Mouse (Mus musculus): ENCODE data around the gene Nox1.

The Nox1 gene

DNA sequence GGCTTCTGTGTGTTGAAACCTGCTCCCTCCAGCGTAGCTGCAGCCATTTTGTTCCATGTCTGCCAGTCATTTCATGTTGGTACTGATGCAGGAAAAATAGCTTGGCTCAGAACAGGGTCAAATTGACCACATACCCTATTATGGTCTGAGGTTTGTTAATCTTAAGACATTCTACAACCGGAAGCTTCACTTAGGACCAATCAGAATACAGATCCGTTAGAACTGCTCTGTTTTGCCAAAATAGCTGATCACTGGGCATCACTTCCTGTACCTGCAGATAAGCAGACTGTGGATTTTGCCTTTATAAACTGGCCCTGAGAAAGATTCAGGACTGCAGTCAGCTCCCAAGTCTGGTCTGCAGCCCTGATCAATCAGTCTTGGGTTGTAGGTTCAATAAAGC is 93.2 kb downstream of the Nox1 start:
- DNase-seq (ENCODE audit: low spot score in 2 of 2): no peak

DNA sequence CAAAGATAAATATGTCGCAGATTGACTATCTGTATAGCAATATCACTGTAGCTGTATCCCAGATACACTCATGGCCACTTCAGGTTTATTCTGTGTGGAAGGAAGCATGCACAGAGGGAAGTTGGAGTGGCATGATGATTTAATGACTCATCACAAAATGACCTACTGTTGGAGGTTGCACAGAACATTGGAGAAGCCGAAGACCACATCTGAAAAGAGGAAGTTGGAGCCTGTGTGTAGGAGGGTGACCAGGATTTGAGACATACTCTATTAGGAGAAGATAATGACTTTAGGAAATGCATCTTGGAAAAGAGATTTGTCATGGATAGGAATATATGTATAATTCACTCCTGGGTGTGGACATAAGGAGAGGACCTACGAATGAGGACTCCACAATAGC is 105.3 kb downstream of the Nox1 start:
- no peak for DNase-seq (ENCODE audit: low spot score in 2 of 2)

DNA sequence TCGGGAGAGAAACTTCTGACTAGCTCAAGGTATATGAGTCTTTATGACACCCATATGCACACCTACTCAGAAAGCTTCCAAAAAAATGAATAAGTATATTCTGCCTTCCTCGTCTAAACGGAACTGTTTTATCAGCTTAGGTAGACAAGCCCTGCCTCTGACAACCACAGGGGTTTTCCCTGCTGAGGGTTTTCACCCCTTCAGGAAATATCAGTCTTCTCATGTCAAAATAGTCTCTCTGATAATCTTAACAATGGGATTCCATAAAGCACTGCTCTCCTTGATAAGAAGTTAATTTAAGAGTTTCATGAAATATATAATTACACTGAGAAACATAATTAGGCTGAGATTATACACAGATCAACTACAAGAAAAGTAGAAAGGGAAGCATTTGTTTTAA is 110.0 kb downstream of the Nox1 start:
- DNase-seq (ENCODE audit: low spot score in 2 of 2): no peak

DNA sequence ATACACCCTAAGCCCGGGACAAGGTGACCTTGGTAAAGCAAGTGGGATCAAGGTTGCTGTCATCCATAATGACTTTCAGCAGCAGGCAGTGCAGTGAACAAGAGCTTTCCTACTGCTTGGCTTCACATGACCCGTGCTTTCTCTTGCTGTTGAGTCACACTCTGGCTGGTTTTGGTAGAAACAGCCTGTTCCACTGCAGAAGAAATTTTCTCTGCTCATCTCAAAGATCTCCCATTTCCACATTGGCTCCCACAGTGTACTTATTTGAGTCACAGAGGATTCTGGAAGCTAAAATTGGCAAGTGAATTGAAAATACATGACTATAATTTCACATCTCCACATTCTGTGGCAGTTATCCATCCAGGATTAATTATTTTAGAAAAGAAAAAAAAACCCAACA is 119.1 kb downstream of the Nox1 start:
- DNase-seq (ENCODE audit: low spot score in 2 of 2): no peak

DNA sequence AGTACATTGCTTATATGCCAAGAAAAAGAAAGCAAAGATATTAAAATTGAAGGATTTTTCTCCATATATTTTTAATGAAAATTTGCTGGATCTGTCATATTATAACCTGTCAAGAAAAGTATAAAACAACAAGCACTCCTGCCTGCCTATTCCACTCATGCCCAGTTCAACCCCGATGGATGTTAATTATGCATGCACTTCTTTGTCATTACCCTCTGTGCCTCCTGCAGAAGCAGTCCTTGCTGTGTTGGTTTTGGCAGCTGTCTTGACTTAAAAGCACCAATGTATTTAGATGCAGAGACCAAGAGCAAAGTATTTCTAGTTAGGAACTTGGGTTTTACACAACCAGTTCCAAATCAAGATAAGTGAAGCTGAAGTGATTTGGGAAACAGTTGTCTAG is 136.3 kb downstream of the Nox1 start:
- no peak for DNase-seq (ENCODE audit: low spot score in 2 of 2)

DNA sequence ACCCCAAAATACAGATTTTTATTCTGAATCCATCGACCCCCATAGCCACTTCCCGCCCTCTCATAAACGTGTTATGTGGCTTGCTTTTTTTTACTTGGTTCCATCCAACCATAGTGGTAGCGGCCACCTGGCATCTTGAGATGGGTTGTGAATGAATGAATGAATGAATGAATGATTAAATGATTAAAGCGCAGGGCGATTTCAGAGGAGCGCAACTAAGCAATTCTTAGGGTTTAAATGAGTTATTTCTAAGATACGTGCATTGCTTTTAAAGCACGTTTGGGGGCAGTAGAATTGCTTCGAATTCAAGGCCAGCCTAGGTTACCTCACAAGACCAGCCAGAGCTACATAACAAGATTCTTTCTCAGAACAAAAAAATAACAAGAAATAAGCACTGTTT is 162.0 kb downstream of the Nox1 start:
- DNase-seq (ENCODE audit: low spot score in 2 of 2): no peak

DNA sequence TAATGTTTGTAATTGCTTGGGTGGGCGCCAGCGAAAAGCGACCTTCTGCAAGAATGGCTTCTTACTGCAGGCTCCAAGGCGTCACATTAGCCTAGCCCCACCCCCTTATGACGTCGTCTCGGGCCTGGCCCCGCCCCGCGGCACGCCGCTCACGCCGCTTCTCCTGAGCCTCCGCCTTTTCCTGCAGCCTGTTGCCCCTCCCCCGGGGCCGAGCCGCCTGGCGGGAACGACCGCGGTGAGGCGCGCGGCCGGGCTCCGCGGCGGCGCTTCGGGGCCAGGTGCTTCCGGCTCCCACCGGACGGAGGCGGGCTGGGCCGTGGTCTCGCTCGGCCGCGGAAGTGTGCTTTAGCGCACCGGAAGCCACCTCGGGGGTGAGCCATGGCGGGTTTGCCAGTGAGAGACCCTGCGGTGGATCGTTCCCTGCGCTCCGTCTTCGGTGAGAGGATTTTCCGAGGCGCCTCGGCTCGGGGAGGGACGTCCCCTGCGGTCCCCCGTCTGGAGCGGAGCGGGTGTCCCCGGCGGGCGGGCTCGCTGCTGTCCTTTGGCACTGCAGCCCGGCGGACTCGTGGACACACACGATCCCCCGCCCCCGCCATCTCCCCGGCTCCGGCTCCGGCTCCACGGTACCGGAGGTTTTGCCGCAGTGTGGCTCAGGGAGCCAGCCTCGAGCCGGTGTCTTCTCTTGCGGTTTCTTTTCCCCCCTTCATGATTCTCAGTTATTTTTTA is 162.6 kb downstream of the Nox1 start, which contains the start of gene Cstf2:
Cstf2 (plus strand) TSS at position 201 of the 726 bp plus-strand sequence.
- DNase-seq (ENCODE audit: low spot score in 2 of 2): peak; percentile 93 to 95

DNA sequence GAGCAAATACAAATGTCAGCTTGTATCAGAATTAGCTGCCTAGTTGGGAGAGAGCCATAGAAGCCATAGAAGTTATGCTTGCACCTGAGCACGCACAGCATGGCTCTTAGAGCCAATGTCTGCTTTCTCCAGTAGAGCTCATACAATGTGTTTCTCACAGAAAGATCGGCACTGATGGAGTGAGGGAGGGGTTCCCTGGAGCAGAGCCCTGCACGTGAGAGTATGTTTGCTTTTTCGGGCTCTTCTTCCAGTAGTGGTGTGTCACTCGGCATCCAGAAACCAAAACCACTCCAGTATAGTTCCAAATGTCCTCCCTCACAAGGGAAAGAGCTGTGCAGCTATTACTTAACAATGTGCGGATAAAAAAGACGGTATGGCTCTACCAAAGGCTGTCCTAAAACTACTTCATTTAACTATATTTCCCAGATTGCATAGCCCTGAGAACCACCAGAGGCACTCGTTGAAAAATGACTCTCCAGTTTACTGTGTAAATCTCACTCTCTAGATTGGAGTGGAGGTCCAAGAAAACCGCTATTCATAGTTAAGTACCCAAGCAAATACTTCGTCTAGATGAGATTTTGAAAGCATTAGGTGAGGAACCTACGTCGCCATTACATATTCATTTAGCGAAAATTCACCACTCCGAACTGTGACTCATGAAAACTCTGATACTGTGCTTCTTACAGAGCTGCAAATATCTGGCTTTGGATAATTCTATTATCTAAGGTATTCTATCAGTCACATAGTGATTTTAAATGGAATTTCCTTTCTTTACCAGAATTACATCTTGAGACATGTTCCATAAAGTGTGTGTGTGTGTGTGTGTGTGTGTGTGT is 163.5 kb downstream of the Nox1 start:
- peak in 1 of 2 experiments; percentile 11 for DNase-seq (ENCODE audit: low spot score in 2 of 2)

DNA sequence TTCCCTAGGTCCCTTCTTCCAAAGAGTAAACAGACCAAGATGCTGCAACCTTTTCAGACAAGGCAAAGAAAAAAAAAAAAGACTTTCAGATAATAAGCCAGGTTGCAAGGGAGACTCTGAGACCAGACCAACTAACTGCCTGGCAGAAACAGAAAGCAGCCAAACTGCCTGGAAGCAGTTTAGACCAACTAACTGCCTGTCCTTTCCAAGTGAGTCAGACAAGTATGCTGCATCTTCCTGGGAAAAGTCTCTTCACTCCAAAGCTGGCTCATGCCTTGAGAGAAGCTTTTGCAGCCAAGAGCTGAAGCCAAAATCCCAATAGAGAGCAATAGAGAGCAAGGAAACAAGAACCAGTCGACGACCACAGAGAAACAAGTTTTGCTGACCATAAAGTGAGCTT is 164.9 kb downstream of the Nox1 start:
- no peak for DNase-seq (ENCODE audit: low spot score in 2 of 2)

DNA sequence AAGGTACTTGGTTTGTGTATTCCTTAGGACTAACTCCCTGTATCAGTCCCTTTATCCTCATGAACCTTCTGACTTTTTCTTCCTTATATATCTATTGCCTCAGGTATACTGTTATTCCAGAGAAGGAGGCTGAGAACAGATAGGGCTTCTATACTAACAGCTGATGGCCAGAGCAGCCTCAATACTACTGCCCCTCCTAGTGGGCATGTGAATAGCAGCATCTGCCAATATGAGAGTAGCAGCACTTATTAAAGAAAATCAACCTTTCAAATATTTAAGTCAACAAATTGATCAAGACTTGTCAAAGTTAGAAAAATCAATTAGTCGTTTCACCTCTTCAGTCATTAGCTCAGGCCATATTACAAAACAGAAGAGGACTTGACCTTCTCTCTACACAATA is 172.8 kb downstream of the Nox1 start:
- DNase-seq (ENCODE audit: low spot score in 2 of 2): no peak

Measured in frontal cortex, postnatal 10 days (tissue).